Mouse (Mus musculus) neural tube, embryonic 13.5 days (tissue): ENCODE data around the gene Ddr2. TPM values are rescaled to one million over a fixed set of nuclear protein-coding genes. Genes with fewer than 3 reads are reported as not detected.

Experiments
- ATAC-seq: fragments of 200-750 bp; cut with Nextera tagmentation; 2 replicates; pipeline ENCODE4 v1.8.0; 2017; ENCODE audit warnings: low read depth, mild to moderate bottlenecking, moderate TSS enrichment, moderate library complexity
- H3K27ac ChIP-seq: fragments of 300-500 bp; sonication (generic); replicated peaks from 2 replicates; pipeline ENCODE4 v1.5.1; 2015; ENCODE audit warnings: moderate library complexity, mild to moderate bottlenecking, inconsistent platforms
- H3K27me3 ChIP-seq: fragments of 300-500 bp; sonication (generic); 2 replicates; pipeline ENCODE4 v1.6.1; 2015; ENCODE audit warnings: mild to moderate bottlenecking, inconsistent platforms
- H3K36me3 ChIP-seq: fragments of 300-500 bp; sonication (generic); 2 replicates; pipeline ENCODE4 v1.6.1; 2015; ENCODE audit warnings: mild to moderate bottlenecking, inconsistent platforms
- H3K4me1 ChIP-seq: fragments of 300-500 bp; sonication (generic); replicated peaks from 2 replicates; pipeline ENCODE4 v1.6.1; 2015; ENCODE audit warnings: inconsistent platforms
- H3K4me2 ChIP-seq: fragments of 300-500 bp; sonication (generic); 2 replicates; pipeline ENCODE4 v1.6.1; 2015; ENCODE audit warnings: inconsistent platforms, mild to moderate bottlenecking, moderate library complexity
- H3K4me3 ChIP-seq: fragments of 300-500 bp; sonication (generic); 2 replicates; pipeline ENCODE4 v1.5.1; 2015; ENCODE audit warnings: mild to moderate bottlenecking, inconsistent platforms
- H3K9ac ChIP-seq: fragments of 300-500 bp; sonication (generic); 2 replicates; pipeline ENCODE4 v1.6.1; 2015; ENCODE audit warnings: moderate library complexity, mild to moderate bottlenecking, inconsistent platforms
- H3K9me3 ChIP-seq: fragments of 300-500 bp; sonication (generic); 2 replicates; pipeline ENCODE4 v1.6.1; 2016; ENCODE audit warnings: inconsistent platforms
- WGBS: fragments of 180-500 bp; shearing (Covaris S2); methylation state at CpG from one replicate; pipeline ENCODE4 v1.1.7; 2015; 5-methylcytosine and 5-hydroxymethylcytosine counted together
- polyA plus RNA-seq: library from polyadenylated mRNA; unstranded; fragments of >200 nt; fragmentation: Nextera tagmentation; extraction: Ambion mirVana; gene quantifications from 2 replicates; pipeline ENCODE4 v1.2.1, GENCODE M21; 2015

Ddr2 gene
- polyA plus RNA-seq, 1 experiment from 2014 or later: 10.2 TPM

GRCm38 (mm10) chr1:170080907-170081306 lies 29.7 kb downstream of the Ddr2 start:
- Histone ChIP-seq H3K36me3 (no peaks in the 10 kb centered on the region), H3K9me3 (no peaks in the 10 kb centered on the region), H3K27ac (no peak overlapping the region), H3K4me3 (no peak overlapping the region), H3K27me3 (no peaks in the 10 kb centered on the region), H3K9ac (no peak overlapping the region), H3K4me1 (no peaks in the 10 kb centered on the region), H3K4me2 (no peak overlapping the region)
- 82% methylated on average over 1 of the region's 1 CpGs for whole genome bisulfite sequencing
- ATAC-seq: no peak

- 82% methylated on average over 2 of the region's 2 CpGs for WGBS
- Histone ChIP-seq H3K4me1 (no peaks in the 10 kb centered on the region), H3K27ac (no peak overlapping the region), H3K9me3 (no peaks in the 10 kb centered on the region), H3K4me3 (no peak overlapping the region), H3K4me2 (no peak overlapping the region), H3K36me3 (no peaks in the 10 kb centered on the region), H3K9ac (no peak overlapping the region), H3K27me3 (no peaks in the 10 kb centered on the region)
- ATAC-seq: no peak
Observed at GRCm38 (mm10) chr1:170079465-170079864, 31.1 kb downstream of the Ddr2 start.

GRCm38 (mm10) chr1:170076339-170076738 lies 34.2 kb downstream of the Ddr2 start:
- no peak overlapping the region for H3K9ac ChIP-seq
- 84% methylated on average over 5 of the region's 5 CpGs for WGBS
- H3K9me3 ChIP-seq: no peaks in the 10 kb centered on the region
- H3K4me3 ChIP-seq: no peak overlapping the region
- H3K27me3 ChIP-seq: no peaks in the 10 kb centered on the region
- H3K4me2 ChIP-seq: no peak overlapping the region
- no peaks in the 10 kb centered on the region for H3K4me1 ChIP-seq
- H3K36me3 ChIP-seq: no peaks in the 10 kb centered on the region
- no peak overlapping the region for H3K27ac ChIP-seq
- ATAC-seq: no peak

- no peak overlapping the region for H3K9ac ChIP-seq
- H3K4me1 ChIP-seq: no peaks in the 10 kb centered on the region
- no peak overlapping the region for H3K4me2 ChIP-seq
- H3K27me3 ChIP-seq: no peaks in the 10 kb centered on the region
- no peak for ATAC-seq
- H3K27ac ChIP-seq: no peak overlapping the region
- no peaks in the 10 kb centered on the region for H3K36me3 ChIP-seq
- H3K4me3 ChIP-seq: no peak overlapping the region
- no peaks in the 10 kb centered on the region for H3K9me3 ChIP-seq
- WGBS: 83% methylated on average over 8 of the region's 8 CpGs
Observed at GRCm38 (mm10) chr1:170073768-170074167, 36.8 kb downstream of the Ddr2 start.

- Histone ChIP-seq H3K9me3 (no peaks in the 10 kb centered on the region), H3K9ac (no peak overlapping the region), H3K4me2 (no peak overlapping the region), H3K36me3 (no peaks in the 10 kb centered on the region), H3K27ac (no peak overlapping the region), H3K4me3 (no peak overlapping the region), H3K27me3 (no peaks in the 10 kb centered on the region), H3K4me1 (no peaks in the 10 kb centered on the region)
- WGBS: 86% methylated on average over 5 of the region's 5 CpGs
- ATAC-seq: no peak
Observed at GRCm38 (mm10) chr1:170069143-170069542, 41.4 kb downstream of the Ddr2 start.

GRCm38 (mm10) chr1:170065931-170066330 lies 44.6 kb downstream of the Ddr2 start:
- no peak overlapping the region for H3K4me3 ChIP-seq
- H3K36me3 ChIP-seq: no peaks in the 10 kb centered on the region
- H3K4me2 ChIP-seq: no peak overlapping the region
- no peak for ATAC-seq
- H3K27ac ChIP-seq: no peak overlapping the region
- H3K27me3 ChIP-seq: no peaks in the 10 kb centered on the region
- H3K4me1 ChIP-seq: 0 out of 2 replicates have a peak, but pooled peaks cover 7% of the 10 kb centered on the region
- 63% methylated on average over 2 of the region's 2 CpGs for WGBS
- H3K9me3 ChIP-seq: no peaks in the 10 kb centered on the region
- H3K9ac ChIP-seq: no peak overlapping the region

- Histone ChIP-seq H3K27ac (no peak overlapping the region), H3K4me1 (0 out of 2 replicates have a peak, but pooled peaks cover 8% of the 10 kb centered on the region), H3K9me3 (no peaks in the 10 kb centered on the region), H3K27me3 (no peaks in the 10 kb centered on the region), H3K36me3 (no peaks in the 10 kb centered on the region), H3K9ac (no peak overlapping the region), H3K4me3 (no peak overlapping the region), H3K4me2 (no peak overlapping the region)
- ATAC-seq: no peak
- 83% methylated on average over 8 of the region's 8 CpGs for WGBS
Observed at GRCm38 (mm10) chr1:170065009-170065408, 45.6 kb downstream of the Ddr2 start.

- H3K27ac ChIP-seq: no peak overlapping the region
- H3K4me3 ChIP-seq: no peak overlapping the region
- 69% methylated on average over 9 of the region's 9 CpGs for WGBS
- ATAC-seq: no peak
- H3K9me3 ChIP-seq: no peaks in the 10 kb centered on the region
- H3K9ac ChIP-seq: no peak overlapping the region
- H3K4me1 ChIP-seq: 0 out of 2 replicates have a peak, but pooled peaks cover 8% of the 10 kb centered on the region
- no peak overlapping the region for H3K4me2 ChIP-seq
- no peaks in the 10 kb centered on the region for H3K36me3 ChIP-seq
- no peaks in the 10 kb centered on the region for H3K27me3 ChIP-seq
Observed at GRCm38 (mm10) chr1:170064083-170064494, 46.5 kb downstream of the Ddr2 start.

- no peaks in the 10 kb centered on the region for H3K36me3 ChIP-seq
- no peak overlapping the region for H3K4me2 ChIP-seq
- 86% methylated on average over 3 of the region's 3 CpGs for WGBS
- H3K4me1 ChIP-seq: peaks cover 22% of the 10 kb centered on the region
- ATAC-seq: no peak
- no peaks in the 10 kb centered on the region for H3K27me3 ChIP-seq
- no peak overlapping the region for H3K4me3 ChIP-seq
- no peaks in the 10 kb centered on the region for H3K9me3 ChIP-seq
- H3K27ac ChIP-seq: no peak overlapping the region; the same call in 1 of the 2 replicates
- no peak overlapping the region for H3K9ac ChIP-seq
Observed at GRCm38 (mm10) chr1:170060214-170060613, 50.3 kb downstream of the Ddr2 start.

GRCm38 (mm10) chr1:170059347-170059746 lies 51.2 kb downstream of the Ddr2 start:
- H3K4me2 ChIP-seq: no peak overlapping the region
- no peaks in the 10 kb centered on the region for H3K27me3 ChIP-seq
- H3K4me3 ChIP-seq: no peak overlapping the region
- 72% methylated on average over 9 of the region's 9 CpGs for WGBS
- peaks cover 22% of the 10 kb centered on the region for H3K4me1 ChIP-seq
- no peak for ATAC-seq
- H3K9me3 ChIP-seq: no peaks in the 10 kb centered on the region
- H3K36me3 ChIP-seq: no peaks in the 10 kb centered on the region
- no peak overlapping the region for H3K27ac ChIP-seq
- H3K9ac ChIP-seq: no peak overlapping the region

GRCm38 (mm10) chr1:170058051-170058450 lies 52.5 kb downstream of the Ddr2 start:
- Histone ChIP-seq H3K4me3 (no peak overlapping the region), H3K4me2 (no peak overlapping the region), H3K9me3 (no peaks in the 10 kb centered on the region), H3K9ac (no peak overlapping the region), H3K4me1 (peaks cover 22% of the 10 kb centered on the region), H3K27ac (no peak overlapping the region), H3K27me3 (no peaks in the 10 kb centered on the region), H3K36me3 (no peaks in the 10 kb centered on the region)
- 84% methylated on average over 11 of the region's 11 CpGs for WGBS
- ATAC-seq: no peak

- no peaks in the 10 kb centered on the region for H3K27me3 ChIP-seq
- H3K4me1 ChIP-seq: peaks cover 22% of the 10 kb centered on the region
- 88% methylated on average over 7 of the region's 7 CpGs for WGBS
- ATAC-seq: no peak
- H3K9me3 ChIP-seq: no peaks in the 10 kb centered on the region
- H3K27ac ChIP-seq: no peak overlapping the region
- H3K9ac ChIP-seq: no peak overlapping the region
- H3K36me3 ChIP-seq: no peaks in the 10 kb centered on the region
- H3K4me2 ChIP-seq: no peak overlapping the region
- no peak overlapping the region for H3K4me3 ChIP-seq
Observed at GRCm38 (mm10) chr1:170057607-170058006, 53.0 kb downstream of the Ddr2 start.

GRCm38 (mm10) chr1:170056921-170057320 lies 53.6 kb downstream of the Ddr2 start:
- Histone ChIP-seq H3K9me3 (no peaks in the 10 kb centered on the region), H3K4me2 (no peak overlapping the region)
- 77% methylated on average over 3 of the region's 3 CpGs for WGBS

More at GRCm38 (mm10) chr1:170056921-170057320, 53.6 kb downstream of the Ddr2 start:
- Histone ChIP-seq H3K27me3 (no peaks in the 10 kb centered on the region), H3K27ac (no peak overlapping the region), H3K36me3 (no peaks in the 10 kb centered on the region), H3K4me1 (peaks cover 22% of the 10 kb centered on the region), H3K4me3 (no peak overlapping the region), H3K9ac (no peak overlapping the region)
- ATAC-seq: no peak
